Mouse (Mus musculus): Measurements from ENCODE around the gene Pamr1.

GRCm38 (mm10) chr2:102536766-102537165 is 13.0 kb upstream of the Pamr1 start:
- no peak for TF ChIP-seq CTCF (IDR thresholded peaks at IDR 0.05; ENCODE audit: low read depth)
- no peak for TF ChIP-seq EP300 (optimal IDR thresholded peaks at IDR 0.05)

All from stomach, postnatal 0 days (tissue).